Mouse (Mus musculus): ENCODE data around the gene Oscp1.

The Oscp1 gene

GRCm38 (mm10) chr4:126058134-126058996 is at the start of gene Oscp1:
Oscp1 (plus strand) TSS chr4:126058565.
- in situ Hi-C loops (cut with MboI, MseI) = loop anchor here (5.0 kb wide), 1 partner anchor 34 kb away; no protein-coding TSS in a partner anchor

DNA sequence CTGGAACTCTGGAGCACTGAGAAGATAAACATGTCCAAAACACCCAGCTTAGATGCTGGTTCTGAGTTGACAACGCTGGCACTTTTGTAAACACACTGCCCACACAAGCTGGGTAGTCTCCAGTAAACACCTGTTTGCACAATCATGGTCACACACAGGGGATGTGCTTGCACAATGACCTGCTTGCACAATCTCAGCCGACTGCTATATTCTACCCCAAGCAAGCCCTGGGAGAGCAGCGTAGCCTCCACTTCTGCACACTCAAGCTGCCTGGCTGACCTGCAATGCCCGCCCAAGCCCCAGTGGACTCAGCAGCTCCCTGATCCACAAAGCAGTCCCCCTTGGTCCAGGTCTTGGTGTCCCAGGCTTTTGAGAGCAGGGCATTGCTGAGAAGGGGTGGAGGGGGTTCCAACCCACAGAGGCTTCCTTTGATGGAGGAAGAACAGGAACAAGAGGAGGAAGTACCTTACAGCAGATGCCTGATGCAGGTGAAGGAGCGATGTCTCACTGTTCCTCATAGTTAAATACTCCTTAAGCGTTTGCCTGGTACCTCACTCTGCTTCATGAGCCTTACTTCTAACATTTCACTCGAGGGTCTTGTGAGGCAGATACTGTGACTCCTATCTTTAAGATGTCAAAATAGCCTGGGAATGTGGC is 40.6 kb upstream of the Oscp1 start:
- in situ Hi-C loops (cut with MboI, MseI) = no loop called here

GRCm38 (mm10) chr4:126018966-126019538 is 39.3 kb upstream of the Oscp1 start:
- in situ Hi-C loops (cut with MboI, MseI) = no loop called here

DNA sequence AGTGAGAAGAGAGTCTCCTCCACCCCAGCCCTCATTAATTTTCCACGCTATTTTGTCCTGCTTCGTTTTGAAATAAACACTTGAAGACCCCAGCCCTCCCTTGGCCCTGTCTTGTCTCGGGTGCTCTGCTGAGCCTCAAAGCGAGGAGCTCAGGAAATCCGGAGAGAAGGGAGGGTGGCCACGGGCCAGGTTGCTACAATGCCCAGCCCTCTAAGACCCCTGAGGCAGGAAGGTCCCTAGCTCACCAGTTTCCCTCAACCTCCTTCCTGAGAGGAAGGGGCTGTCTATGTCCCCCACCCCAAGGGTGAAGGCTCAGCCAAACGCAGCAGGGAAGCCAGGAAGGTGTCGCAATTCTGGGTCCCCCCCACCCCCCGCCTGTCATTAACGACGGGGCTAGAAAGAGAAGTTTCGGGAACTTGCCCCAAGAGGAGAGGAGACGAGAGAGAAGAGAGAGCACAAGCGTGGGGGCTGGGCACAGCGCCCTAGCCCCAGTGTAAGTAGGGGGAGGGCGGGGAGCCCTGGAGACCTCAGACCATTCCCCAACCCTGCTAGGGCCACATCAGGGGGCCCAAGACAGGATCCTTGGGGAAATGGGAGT is 34.0 kb upstream of the Oscp1 start, which contains the start of gene Csf3r:
Gene Csf3r, plus strand, starts transcription at position 248 of the 598 bp plus-strand sequence.
- in situ Hi-C loops (cut with MboI, MseI) = no loop called here

GRCm38 (mm10) chr4:126025801-126026200 is 32.6 kb upstream of the Oscp1 start:
- in situ Hi-C loops (cut with MboI, MseI) = no loop called here

- in situ Hi-C loops (cut with MboI, MseI) = no loop called here
Observed at GRCm38 (mm10) chr4:126027980-126028379, 30.4 kb upstream of the Oscp1 start.

- in situ Hi-C loops (cut with MboI, MseI) = no loop called here
Observed at GRCm38 (mm10) chr4:126029042-126029441, 29.3 kb upstream of the Oscp1 start.

- in situ Hi-C loops (cut with MboI, MseI) = no loop called here
Observed at GRCm38 (mm10) chr4:126030705-126031104, 27.7 kb upstream of the Oscp1 start.

DNA sequence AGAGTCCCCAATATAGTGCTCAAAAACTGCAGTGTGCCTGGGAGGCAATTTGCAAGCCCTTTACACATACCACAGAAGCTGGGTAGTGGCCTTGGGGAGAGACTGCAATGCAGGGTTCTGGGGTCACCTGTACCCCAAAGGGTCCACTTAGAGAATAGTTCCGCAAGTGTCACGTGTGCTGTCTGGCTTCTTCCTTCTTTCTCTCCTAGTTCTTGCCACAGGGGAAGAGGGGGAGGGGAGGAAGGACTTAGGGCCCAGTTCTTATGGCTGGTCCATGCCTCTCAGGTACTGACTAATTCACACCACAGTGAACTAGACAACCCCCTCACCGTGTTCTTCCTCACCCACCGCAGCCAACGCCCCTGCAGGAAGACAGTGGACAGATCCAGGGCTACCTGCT is 23.0 kb upstream of the Oscp1 start:
- in situ Hi-C loops (cut with MboI, MseI) = no loop called here

DNA sequence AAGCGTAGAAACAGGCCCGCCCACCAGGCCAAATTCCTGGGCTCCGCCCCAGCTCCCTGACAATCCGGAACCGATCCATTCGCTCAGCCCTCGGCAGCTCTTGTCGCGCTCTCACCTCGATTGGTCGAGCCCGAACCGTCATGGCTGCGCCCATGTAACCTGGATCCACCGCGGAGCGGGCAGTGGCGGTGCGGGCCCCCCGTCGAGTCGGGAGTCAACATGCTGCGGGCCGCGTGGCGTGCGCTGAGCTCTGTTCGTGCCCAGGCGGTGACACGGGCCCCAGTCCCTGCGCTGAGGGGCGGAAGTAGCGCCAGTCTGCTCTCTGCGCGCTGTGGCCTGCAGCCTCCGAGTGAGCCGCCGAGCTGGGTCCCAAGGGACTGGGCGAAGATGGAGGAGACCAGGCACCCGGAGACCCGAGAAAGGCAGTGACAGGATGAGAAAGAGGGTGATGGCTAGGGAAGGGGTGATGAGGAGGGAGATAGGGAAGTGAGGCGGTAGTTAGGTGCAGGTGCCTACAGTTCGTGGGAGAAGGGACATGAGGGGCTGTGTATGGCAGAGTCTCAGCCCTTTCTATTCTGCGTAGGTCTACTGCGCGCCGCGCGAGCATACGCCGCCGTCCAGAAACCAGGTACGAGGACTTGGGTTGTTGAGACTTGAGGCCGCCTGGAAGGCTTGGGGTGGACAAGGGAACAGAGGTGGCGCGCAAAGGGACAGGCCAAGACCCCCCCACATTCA is 11.3 kb upstream of the Oscp1 start, which contains the start of gene Mrps15:
Gene Mrps15, plus strand, starts transcription at position 75 of the 735 bp plus-strand sequence.
- in situ Hi-C loops (cut with MboI, MseI) = no loop called here

- in situ Hi-C loops (cut with MboI, MseI) = no loop called here
Observed at GRCm38 (mm10) chr4:126051617-126052016, 6.7 kb upstream of the Oscp1 start.

DNA sequence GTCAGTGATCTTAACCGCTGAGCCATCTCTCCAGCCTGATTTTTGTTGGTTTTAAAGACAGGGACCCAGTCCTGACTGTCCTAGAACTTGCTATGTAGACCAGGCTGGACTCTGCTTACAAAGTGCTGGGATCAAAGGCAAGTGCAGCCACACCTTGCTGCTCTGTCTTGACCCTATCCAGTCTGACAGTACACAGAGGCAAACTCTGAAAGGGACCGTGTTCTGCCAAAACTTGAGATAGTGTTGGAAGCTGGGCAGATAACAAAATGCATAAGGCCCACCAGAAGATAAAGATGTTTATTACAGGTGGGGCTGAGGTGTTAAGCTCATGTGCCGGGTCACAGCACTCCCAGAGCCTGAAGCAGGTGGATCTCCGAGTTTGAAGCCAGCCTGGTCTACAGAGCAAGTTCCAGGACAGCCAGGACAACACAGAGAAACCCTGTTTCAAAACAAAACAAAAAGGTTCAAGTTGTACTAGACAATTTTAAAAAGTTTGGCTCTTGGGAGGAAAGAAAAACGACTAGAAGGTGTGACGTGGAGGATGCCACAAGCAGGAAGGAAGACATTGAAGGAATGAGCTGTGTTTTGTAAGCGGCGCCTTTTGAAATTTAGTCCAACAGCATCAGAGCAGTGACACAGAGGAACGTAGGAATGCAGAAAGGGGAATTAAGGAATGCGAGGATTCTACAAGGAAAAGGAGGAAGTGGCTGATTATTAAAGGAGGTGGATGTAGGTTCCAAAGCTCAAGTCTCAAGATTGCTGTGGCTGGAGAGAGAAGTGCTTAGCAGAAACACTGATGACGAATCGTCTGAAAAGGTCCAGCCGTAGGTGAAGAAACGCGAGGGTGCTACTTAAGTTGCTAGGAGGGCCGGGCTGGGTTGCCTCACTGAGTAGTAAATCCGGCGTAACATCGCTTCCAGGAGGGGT is 895 bp upstream of the Oscp1 start:
- in situ Hi-C loops (cut with MboI, MseI) = loop anchor here (5.0 kb wide), 1 partner anchor 35 kb away; no protein-coding TSS in a partner anchor

DNA sequence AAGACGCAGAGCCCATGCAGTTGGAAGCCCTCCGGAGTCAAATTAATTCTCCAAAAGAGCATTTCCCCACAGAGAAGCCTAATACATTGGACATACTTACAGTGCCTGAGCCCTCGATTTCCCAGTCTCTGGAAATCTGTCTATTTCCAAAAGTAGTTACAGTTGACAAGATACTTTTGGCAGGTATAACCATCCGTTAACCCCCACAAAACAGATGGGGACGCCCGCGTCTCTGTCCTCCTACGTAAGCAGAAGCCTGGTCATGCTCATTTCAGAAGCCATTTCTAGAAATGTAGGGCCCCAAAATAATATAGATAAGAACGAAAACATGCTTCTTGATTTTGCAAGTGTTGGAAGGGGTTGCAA is 615 bp downstream of the Oscp1 start:
- in situ Hi-C loops (cut with MboI, MseI) = loop anchor here (5.0 kb wide), 1 partner anchor 33 kb away; no protein-coding TSS in a partner anchor

GRCm38 (mm10) chr4:126062856-126063255 is 4.5 kb downstream of the Oscp1 start:
- in situ Hi-C loops (cut with MboI, MseI) = no loop called here

- in situ Hi-C loops (cut with MboI, MseI) = no loop called here
Observed at GRCm38 (mm10) chr4:126065241-126065640, 6.9 kb downstream of the Oscp1 start.

GRCm38 (mm10) chr4:126067401-126068077 is 9.2 kb downstream of the Oscp1 start:
- in situ Hi-C loops (cut with MboI, MseI) = no loop called here

DNA sequence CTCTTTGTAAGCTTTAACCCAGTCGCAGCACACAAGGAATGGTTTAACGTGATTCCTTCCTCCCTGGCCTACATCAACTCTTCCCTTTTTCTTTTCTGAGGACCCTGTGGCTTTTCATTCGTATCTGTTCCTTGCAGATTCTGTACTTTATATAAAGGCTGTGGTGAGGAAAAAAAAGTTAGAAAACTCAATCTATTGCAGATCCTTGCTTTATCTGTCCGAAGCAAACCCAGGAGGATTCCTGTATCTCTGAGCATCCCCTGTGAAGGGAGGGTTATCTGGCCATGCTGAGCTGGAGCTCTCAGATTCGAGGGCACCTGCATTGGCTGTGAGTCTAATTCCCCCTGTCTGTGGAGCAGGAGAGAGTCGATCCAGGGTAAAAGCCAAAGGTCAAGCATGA is 10.5 kb downstream of the Oscp1 start:
- in situ Hi-C loops (cut with MboI, MseI) = no loop called here

GRCm38 (mm10) chr4:126077833-126078232 is 19.5 kb downstream of the Oscp1 start:
- in situ Hi-C loops (cut with MboI, MseI) = no loop called here

DNA sequence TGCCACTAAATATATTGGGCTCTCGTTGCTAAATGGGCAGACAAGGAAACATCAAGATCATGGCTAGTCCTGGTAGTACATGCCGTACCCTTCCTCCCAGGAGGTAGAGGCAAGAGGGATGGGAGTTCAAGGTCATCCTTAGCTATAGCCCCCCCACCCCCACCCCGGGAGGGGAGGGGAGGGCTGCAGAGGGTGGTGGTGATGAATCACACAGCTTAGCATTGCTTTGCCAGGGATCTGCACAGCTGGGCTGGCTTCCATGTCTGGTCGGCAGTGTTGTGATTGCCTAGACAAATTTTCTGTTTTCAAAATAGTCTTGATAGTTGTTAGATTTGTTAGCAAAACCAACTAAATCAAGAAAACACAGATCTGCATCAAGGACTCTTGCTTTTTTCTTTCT is 20.9 kb downstream of the Oscp1 start:
- in situ Hi-C loops (cut with MboI, MseI) = no loop called here

Data from T-helper 2 cell (primary cell).